Mouse (Mus musculus): Measurements from ENCODE around the gene Olfr460.
A peak's percentile ranks its signal among the peaks of the same experiment; 100 is the strongest.
"Not testable (repeated sequence)": the region's sequence is repeated elsewhere in the genome, so short reads cannot be mapped to it uniquely, and the experiment has no call there.

Gene Olfr460

DNA sequence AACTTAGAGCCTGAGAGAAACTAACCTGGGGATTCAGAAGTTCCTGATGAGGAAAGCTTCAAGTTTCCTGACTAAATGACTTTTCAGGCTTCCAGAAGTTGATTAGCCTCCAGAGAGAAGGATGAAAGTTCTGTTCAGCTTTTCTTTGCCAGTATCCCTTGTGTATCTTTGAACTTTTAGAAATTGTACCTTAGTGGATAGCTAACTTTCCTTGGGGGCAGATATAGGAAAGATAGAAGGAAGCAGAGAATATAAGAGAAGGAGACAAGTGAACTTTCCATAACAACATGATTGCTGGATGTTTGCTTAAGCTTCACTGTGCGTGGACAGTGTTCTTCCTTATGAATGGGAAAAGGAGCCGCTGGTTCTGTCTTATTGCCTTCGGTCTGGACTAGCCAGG is at the start of gene Olfr460:
Gene Olfr460 (plus strand): TSS at position 301 of the 400 bp plus-strand sequence.
- DNase-seq = no peak

DNA sequence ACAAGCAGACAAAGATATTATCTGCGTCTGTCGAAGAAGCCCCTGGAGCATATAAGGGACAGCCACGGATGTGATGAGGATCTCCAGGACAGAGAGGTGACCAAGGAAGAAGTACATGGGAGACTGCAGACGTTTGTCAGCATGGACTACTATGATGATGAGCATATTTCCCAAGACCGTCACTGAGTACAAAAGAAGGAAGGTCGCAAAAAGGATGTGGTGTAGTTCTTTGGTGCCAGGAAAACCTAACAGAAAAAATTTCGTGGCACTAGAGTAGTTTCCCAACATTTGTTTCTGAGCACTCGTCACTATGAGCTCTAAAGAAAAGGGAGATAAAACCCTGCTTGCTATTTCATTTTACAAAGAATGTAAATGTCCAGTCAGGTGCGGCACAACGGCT is 24.6 kb upstream of the Olfr460 start:
- no peak for DNase-seq

DNA sequence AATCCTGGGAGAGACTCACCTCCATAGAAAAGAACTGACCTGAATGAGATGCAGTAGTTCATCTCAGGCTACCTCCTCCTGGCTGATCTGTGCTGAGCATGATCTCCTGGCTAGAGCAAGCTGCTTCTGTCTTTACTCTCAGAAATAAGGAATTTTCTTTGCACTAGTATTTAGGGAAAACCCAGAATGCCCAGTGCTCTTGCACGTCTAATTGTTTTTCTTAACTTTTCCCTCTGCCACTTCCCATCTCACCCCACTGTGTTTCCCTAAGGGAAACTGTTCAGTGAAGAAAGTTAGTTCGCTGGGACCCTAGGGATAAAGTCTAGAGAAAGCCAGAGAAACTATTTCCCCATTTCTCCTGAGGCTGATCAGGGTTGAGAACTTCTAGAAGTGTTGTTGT is 14.3 kb upstream of the Olfr460 start, which contains the start of gene Olfr461:
Gene Olfr461 (minus strand): TSS at position 101 of the 400 bp plus-strand sequence.
- DNase-seq = no peak

DNA sequence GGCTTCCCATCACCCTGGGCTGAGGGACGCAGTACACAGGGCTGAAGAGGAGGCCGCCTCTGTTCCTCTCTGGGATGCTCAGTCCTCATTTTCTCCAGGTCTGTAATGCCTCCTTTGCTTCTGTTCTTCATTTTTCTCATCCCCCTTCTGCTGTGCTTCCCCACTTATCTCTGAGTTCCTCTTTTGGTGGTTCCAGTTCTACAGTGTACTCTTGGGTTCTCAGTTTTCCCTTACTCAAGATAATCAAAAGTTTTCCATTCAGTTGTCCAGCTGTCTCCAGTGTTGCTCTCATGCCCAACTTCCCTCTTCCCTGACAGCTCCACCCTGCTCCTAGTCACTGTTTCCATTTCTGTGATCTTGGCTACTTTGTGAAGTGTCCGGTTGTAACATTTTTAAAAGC is 4.3 kb downstream of the Olfr460 start:
- no peak for DNase-seq

DNA sequence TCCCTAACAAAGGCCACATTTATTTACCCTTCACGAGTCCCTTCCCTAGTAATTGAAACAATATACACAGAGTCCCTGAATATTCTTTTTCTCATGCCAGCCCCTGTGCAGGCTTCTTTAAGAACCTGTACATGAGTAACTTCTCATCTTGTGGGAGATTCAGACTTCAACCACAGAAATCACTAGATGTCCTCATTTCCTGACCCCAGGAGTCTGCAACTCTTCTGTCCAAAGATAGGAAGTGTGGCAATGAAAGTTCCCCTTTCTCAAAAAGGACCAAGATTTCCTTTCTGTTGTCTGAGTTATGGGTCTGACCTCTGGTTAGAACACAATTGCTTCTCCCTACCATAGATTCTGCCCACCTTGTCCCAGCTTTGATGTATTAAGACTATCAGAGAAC is 7.0 kb downstream of the Olfr460 start:
- DNase-seq = no peak

DNA sequence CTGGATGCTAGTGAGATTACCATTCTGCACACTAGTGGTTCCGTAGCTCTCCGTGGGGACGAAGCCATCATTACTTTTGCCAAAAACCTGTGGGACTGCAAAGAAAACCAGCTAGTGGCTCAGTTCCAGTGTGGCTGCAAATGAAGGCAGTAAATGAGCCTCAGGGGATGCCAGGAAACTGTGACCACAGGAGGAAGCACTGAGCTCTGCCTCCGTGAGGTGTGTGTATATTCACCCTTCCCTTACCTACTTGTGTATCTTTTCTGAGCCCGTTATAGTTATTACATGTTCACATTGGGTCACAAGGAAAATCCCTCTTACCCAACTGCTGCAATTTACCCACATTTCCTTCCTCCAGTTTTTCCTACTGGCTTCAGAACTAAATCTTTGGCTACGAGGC is 15.0 kb downstream of the Olfr460 start:
- DNase-seq = no peak

DNA sequence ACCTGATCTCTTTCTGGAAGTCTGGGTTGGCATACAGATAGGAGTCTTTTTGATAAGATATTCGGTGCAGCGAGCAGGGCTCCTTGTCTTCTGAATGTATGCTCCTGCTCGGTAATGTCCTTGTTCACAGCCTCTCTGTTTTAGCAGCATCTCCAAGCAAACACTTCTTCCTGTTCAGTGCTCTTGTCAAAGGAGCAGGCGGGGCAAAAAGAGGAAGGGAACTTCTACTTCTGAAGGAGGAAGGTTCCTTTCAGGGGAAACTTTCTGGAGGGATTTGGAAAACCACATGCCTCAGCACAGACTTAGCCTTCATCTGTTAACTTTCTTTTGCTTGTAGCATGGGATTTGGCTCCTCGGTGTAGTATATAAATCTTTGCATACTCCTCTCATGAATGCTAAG is 16.4 kb downstream of the Olfr460 start, which contains the start of gene Clec5a:
Gene Clec5a (minus strand): TSS at position 177 of the 400 bp plus-strand sequence.
- no peak for DNase-seq

DNA sequence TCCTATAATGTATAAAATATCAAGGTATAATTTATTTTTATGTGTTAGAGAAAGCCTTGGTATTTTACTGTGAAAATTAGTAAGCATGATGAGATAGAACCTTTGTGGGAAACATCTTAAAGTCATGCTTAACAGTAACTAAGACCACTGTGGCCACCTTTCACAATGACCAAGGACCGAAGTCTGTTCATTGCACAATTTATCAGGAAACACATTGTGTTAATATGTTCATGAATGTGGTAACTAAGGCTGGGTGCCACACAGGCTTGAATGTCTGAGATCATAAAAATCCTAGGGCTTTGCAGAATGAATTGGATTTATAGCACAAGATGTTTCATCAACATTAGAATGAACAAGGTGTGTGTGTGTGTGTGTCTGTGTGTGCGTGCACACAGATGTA is 19.1 kb downstream of the Olfr460 start:
- DNase-seq = no peak

DNA sequence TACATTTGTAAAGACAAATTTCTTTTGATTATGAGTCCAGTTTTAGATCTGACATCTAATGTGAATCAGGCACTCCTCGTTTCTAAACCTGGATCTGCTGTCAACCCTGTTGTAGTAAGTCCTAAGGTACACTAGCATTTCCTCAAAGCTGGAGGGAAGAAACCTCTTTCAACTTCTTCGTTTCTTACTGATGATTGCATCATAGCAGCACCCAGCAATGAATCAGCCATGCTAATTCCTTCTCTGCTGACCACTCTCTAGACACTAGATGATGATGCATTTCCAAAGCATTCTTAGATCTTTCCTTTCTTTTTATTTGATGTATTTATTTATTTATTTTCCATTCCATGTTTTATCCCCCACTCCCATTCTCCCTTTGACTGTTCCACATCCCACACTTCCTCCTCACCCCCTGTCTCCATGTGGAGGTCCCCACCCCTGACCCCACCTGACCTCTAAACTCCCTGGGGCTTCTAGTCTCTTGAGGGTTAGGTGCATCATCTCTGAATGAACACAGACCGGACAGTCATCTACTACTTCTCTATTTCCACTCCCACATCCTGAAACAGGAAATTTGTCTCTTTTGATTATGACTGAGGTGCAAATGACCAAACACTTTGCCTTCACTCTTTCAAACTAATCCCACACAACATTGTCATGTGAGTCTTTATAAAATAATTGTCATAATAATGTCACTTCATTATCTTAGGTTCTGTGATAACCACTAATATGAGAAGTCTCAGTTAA is 25.7 kb downstream of the Olfr460 start:
- DNase-seq = no peak

DNA sequence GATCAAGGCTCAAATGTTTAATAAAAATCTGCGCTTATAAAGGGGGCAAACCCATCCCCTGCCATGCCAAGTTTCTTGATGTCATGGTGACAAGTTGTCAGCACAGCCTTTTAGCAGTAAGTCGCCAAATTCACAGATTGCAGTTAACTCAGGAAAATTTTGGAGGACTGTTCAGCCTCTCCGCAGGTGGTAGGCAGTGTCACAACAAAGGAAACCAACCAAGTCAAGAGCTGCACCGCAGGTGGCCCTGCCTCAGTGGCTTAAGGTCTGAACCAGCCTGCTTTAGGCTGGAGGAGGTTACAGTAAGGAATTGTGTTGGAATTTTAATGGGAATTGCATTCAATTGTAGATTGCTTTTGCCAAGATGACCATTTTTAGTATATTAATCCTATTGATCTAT is 29.3 kb downstream of the Olfr460 start:
- DNase-seq = not testable (repeated sequence)

DNA sequence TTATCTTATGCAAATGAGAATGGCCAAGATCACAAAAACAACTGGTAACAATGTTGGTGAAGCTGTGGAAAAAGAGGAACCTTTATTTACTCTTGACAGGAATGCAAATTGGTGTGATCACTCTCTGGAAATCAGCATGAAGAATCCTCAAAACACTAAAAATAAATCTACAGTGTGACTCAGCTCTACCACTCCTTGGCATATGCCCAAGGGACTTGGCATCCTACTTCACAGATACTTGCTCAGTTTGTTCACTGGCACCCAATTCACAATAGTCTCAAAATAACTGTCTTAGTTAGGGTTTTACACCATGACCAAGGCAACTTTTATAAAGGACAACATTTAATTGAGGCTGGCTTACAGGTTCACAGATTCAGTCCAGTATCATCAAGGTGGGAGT is 38.1 kb downstream of the Olfr460 start:
- DNase-seq = no peak

DNA sequence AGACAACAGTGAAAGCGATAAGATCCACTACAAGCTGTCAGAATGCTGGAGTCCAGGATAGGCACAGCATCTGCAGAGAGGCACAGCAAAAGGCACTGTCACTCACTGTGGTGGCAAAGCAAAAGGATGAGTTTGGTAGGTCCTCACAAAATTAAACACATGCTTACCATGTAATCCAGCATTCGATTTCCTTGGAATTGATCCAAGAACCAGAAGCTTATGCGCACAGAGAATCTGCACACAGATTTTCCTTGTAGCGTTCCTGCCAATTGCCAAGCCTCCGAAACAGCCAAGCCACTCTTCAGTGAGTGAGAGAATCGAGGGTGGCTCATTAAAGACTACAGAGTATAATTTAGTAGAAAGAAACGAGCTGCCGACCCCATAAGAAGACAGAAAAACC is 41.0 kb downstream of the Olfr460 start:
- DNase-seq = no peak

DNA sequence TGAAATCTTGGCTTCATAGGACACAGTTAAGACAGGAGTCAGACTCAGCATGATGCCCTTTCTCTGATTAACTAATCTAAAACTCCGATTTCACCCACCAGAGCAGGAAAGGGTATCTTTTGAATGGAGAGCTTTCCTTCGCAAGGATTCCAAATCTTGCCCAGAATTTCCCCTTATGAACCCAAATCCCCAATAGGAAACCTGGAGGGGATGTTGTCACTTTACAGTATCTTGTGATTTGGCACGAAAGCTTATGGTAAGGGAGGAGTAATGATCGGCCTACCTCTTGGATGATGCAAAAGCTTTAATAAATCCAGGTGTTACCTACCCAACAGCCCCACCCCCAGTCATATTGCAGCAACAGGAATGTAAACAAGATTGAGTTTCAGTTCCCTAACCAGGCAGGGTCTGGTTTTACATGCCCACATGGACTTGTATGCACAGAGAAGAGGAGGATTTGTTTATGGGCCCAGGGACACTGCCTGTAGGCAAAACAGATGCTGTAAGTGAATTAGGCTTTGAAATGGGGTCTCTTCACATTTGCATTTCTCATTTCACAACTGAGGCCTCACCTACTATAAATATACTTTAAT is 44.1 kb downstream of the Olfr460 start, which contains the start of gene Tas2r138:
Gene Tas2r138 (minus strand): TSS at position 51 of the 593 bp plus-strand sequence.
- DNase-seq = no peak

DNA sequence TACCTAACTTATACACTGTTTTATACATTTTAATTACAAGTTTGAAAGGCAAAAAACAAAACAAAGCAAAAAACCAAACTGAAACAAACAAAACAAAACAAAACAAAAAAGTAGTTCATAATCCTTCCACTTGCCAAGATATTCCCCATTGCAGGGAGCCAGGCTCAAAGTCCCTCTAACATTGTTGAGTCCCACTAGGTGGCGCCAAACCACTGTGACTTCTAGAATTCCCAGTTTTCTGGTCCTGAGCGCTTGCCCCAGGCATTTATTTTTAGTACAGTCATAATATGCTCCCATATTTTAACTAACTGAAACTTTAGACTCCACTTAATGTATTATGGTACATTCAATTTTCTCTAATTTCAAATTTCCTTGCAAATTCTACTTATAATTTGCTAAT is 48.7 kb downstream of the Olfr460 start:
- peak; percentile 85 for DNase-seq
